In the genomic region with DNA sequence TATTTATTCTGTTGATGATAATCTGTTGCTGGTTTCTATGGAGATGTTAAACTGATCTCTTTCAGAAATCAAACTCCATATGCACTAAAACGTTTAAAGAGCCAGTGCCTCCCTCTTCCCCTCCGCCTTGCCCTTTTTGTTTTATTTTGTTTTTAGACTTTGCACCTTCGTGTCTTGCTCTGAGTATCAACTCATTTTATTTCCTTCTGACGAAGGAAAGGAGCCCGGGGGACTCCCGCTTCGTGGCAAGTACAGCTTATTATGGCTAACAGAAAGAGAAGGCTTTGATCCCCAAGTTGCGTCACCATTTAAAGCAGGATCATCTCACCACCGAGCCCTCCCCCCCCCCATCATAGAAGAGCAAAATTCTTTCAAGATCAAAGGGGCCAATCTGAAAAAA, we compare ENCODE assay signal across 9 mouse cellular contexts. TPM values are rescaled to one million over a fixed set of nuclear protein-coding genes. Genes with fewer than 3 reads are reported as not detected.
DNase-seq lines count a peak whose midpoint lies in the region; ATAC-seq lines count a peak whose summit lies in the region.
"Had no signal": no experiment of that assay in that cellular context is flagged by ENCODE, and none has a peak within 500 bp of the region (broad histone marks: within the 10 kb centered on the region; RNA-seq: fewer than 3 reads in every experiment).

No protein-coding gene starts in this region.

- intact Hi-C loops in heart, postnatal 10 days (cut with DNase I): loop anchor here (5.0 kb wide), 1 partner anchor 95 kb away; no protein-coding TSS in a partner anchor
- intact Hi-C loops in gastrocnemius, postnatal 36 days (cut with DNase I): loop anchor here (5.0 kb wide), 1 partner anchor 95 kb away; no protein-coding TSS in a partner anchor

- peaks cover 57% of the 10 kb centered on the region for H3K4me1 ChIP-seq in heart, embryonic 12.5 days (replicated peaks)
- H3K4me1 ChIP-seq in brown adipose tissue, adult 24 weeks (ENCODE audit: control insufficient read depth, insufficient read depth, insufficient read length, low read length): peaks cover 2% of the 10 kb centered on the region; the same call in 1 of the 2 replicates
- H3K4me1 ChIP-seq in hindbrain, embryonic 12.5 days: peaks cover 69% of the 10 kb centered on the region
- H3K4me1 ChIP-seq in midbrain, embryonic 14.5 days (ENCODE audit: control insufficient read depth, insufficient read depth, low read length): peaks cover 46% of the 10 kb centered on the region

- ATAC-seq in heart, embryonic 12.5 days (ENCODE audit: insufficient number of reproducible peaks, low FRiP score): no peak
- ATAC-seq in hindbrain, embryonic 12.5 days (ENCODE audit: low FRiP score): no peak
- ATAC-seq in midbrain, embryonic 14.5 days (ENCODE audit: low FRiP score, low TSS enrichment): no peak

- peak overlapping the region; percentile 80 for H3K4me3 ChIP-seq in heart, embryonic 12.5 days
- H3K4me3 ChIP-seq in brown adipose tissue, adult 24 weeks (ENCODE audit: insufficient read depth, low read depth, low read length): peak overlapping the region; percentile 83; the same call in 1 of the 2 replicates
- H3K4me3 ChIP-seq in hindbrain, embryonic 12.5 days: peak overlapping the region; percentile 49; the same call in 1 of the 2 replicates
- H3K4me3 ChIP-seq in midbrain, embryonic 14.5 days (replicated peaks; ENCODE audit: low read depth, low read length): peak overlapping the region; percentile 52

- H3K4me2 ChIP-seq in heart, embryonic 12.5 days: peak overlapping the region; percentile 77
- H3K4me2 ChIP-seq in hindbrain, embryonic 12.5 days (replicated peaks): peak overlapping the region; percentile 82
- H3K4me2 ChIP-seq in midbrain, embryonic 14.5 days (ENCODE audit: low read length): peak overlapping the region; percentile 99

- no peaks in the 10 kb centered on the region for H3K36me3 ChIP-seq in heart, embryonic 12.5 days
- H3K36me3 ChIP-seq in hindbrain, embryonic 12.5 days: no peaks in the 10 kb centered on the region
- H3K36me3 ChIP-seq in midbrain, embryonic 14.5 days (ENCODE audit: control insufficient read depth, insufficient read depth, low read length): no peaks in the 10 kb centered on the region

- peak overlapping the region; percentile 97 for H3K27ac ChIP-seq in heart, embryonic 12.5 days (ENCODE audit: poor library complexity, severe bottlenecking)
- no peak overlapping the region for H3K27ac ChIP-seq in brown adipose tissue, adult 24 weeks (replicated peaks; ENCODE audit: low read depth, low read length)
- no peak overlapping the region for H3K27ac ChIP-seq in hindbrain, embryonic 12.5 days
- no peak overlapping the region for H3K27ac ChIP-seq in midbrain, embryonic 14.5 days (replicated peaks; ENCODE audit: low read depth, low read length)
- H3K27ac ChIP-seq: liver, embryonic 14.5 days had no signal

- peak overlapping the region; percentile 88 for H3K9ac ChIP-seq in heart, embryonic 12.5 days
- H3K9ac ChIP-seq in hindbrain, embryonic 12.5 days: no peak overlapping the region
- no peak overlapping the region for H3K9ac ChIP-seq in midbrain, embryonic 14.5 days (replicated peaks; ENCODE audit: low read length)
- H3K9ac ChIP-seq: liver, embryonic 14.5 days had no signal

- WGBS in heart, embryonic 12.5 days: 3% methylated on average over 9 of the region's 9 CpGs
- under 1% methylated on average over 9 of the region's 9 CpGs for WGBS in hindbrain, embryonic 12.5 days
- WGBS in midbrain, embryonic 14.5 days: 1% methylated on average over 9 of the region's 9 CpGs

- no peaks in the 10 kb centered on the region for H3K9me3 ChIP-seq in heart, embryonic 12.5 days (replicated peaks)
- H3K9me3 ChIP-seq in hindbrain, embryonic 12.5 days (replicated peaks): no peaks in the 10 kb centered on the region
- H3K9me3 ChIP-seq in midbrain, embryonic 14.5 days (ENCODE audit: control insufficient read depth, low read length): no peaks in the 10 kb centered on the region

- H3K27me3 ChIP-seq in heart, embryonic 12.5 days (replicated peaks): peaks cover 23% of the 10 kb centered on the region
- peaks cover 83% of the 10 kb centered on the region for H3K27me3 ChIP-seq in hindbrain, embryonic 12.5 days
- peaks cover 86% of the 10 kb centered on the region for H3K27me3 ChIP-seq in midbrain, embryonic 14.5 days (ENCODE audit: control insufficient read depth, insufficient read depth, low read length)

- no peak for DNase-seq in heart, postnatal 10 days
- peak; percentile 55 for DNase-seq in midbrain, embryonic 14.5 days
- no peak for DNase-seq in spleen, postnatal 36 days (ENCODE audit: low spot score in 2 of 2)
- no peak for DNase-seq in gastrocnemius, postnatal 36 days
- DNase-seq in thymus, postnatal 4 days: no peak

RNA-seq across cellular contexts. Expression of gene Casz1, which starts 3.2 kb away (rescaled TPM):
- 23.6 and 26.1 TPM in 2 replicates for polyA plus RNA-seq in heart, embryonic 12.5 days (2016; fragmentation: Nextera tagmentation; extraction: Ambion mirVana)
- 10 to 100 TPM; 64.7 to 67.2 TPM for total RNA-seq in heart, postnatal 10 days (2021)
- polyA plus RNA-seq in brown adipose tissue, adult 24 weeks (2012; ENCODE audit: insufficient read depth, insufficient read length, missing spikeins): 1.3 and 1.4 TPM in 2 replicates
- polyA plus RNA-seq in hindbrain, embryonic 12.5 days (2016; fragmentation: Nextera tagmentation; extraction: Ambion mirVana): 7.1 and 8.9 TPM in 2 replicates
- polyA plus RNA-seq in midbrain, embryonic 14.5 days (2014; fragmentation: Nextera tagmentation; extraction: Ambion mirVana): 2.1 and 3.1 TPM in 2 replicates
- 10 to 100 TPM; 24.8 to 45.6 TPM for total RNA-seq in gastrocnemius, postnatal 36 days (2021)
